Mouse (Mus musculus) embryonic facial prominence, embryonic 14.5 days (tissue): ENCODE measurements around the gene Chrm4. TPM values are rescaled to one million over a fixed set of nuclear protein-coding genes. Genes with fewer than 3 reads are reported as not detected.
A peak's percentile ranks its signal among the peaks of the same experiment; 100 is the strongest.

Source experiments
- ATAC-seq: fragments of 200-750 bp; cut with Nextera tagmentation; 2 replicates; pipeline ENCODE4 v1.8.0; 2017; ENCODE audit warnings: low read depth, moderate number of reproducible peaks, moderate TSS enrichment
- DNase-seq: peaks from one replicate; pipeline ENCODE4 v3.0.0-alpha.2; 2015; ENCODE audit warnings: low spot score
- H3K27ac ChIP-seq: fragments of 300-500 bp; sonication (generic); replicated peaks from 2 replicates; pipeline ENCODE4 v1.5.1; 2014; ENCODE audit warnings: low read depth, mild to moderate bottlenecking, low read length, moderate library complexity
- H3K27me3 ChIP-seq: fragments of 300-500 bp; sonication (generic); replicated peaks from 2 replicates; pipeline ENCODE4 v1.6.1; 2014; ENCODE audit warnings: low read length; ENCODE audit not compliant: control insufficient read depth, insufficient read depth
- H3K36me3 ChIP-seq: fragments of 300-500 bp; sonication (generic); 2 replicates; pipeline ENCODE4 v1.6.1; 2014; ENCODE audit warnings: low read length, mixed read lengths; ENCODE audit not compliant: control insufficient read depth, insufficient read depth
- H3K4me1 ChIP-seq: fragments of 300-500 bp; sonication (generic); 2 replicates; pipeline ENCODE4 v1.6.1; 2014; ENCODE audit warnings: antibody characterized with exemption, low read length; ENCODE audit not compliant: control insufficient read depth, insufficient read depth
- H3K4me2 ChIP-seq: fragments of 300-500 bp; sonication (generic); 2 replicates; pipeline ENCODE4 v1.6.1; 2014; ENCODE audit warnings: low read depth, mild to moderate bottlenecking, low read length, moderate library complexity, mixed read lengths
- H3K4me3 ChIP-seq: fragments of 300-500 bp; sonication (generic); 2 replicates; pipeline ENCODE4 v1.5.1; 2014; ENCODE audit warnings: low read depth, mild to moderate bottlenecking, low read length
- H3K9ac ChIP-seq: fragments of 300-500 bp; sonication (generic); 2 replicates; pipeline ENCODE4 v1.6.1; 2014; ENCODE audit warnings: low read depth, mild to moderate bottlenecking, low read length, moderate library complexity, mixed read lengths
- H3K9me3 ChIP-seq: fragments of 300-500 bp; sonication (generic); 2 replicates; pipeline ENCODE4 v1.6.1; 2016; ENCODE audit warnings: low read length; ENCODE audit not compliant: control insufficient read depth
- WGBS: fragments of 180-500 bp; shearing (Covaris S2); extraction: QIAGEN DNeasy Blood & Tissue Kit; methylation state at CpG from one replicate; pipeline ENCODE4 v1.1.7; 2014; 5-methylcytosine and 5-hydroxymethylcytosine counted together
- microRNA-seq: library from miRNA; unstranded; fragments of <30 nt; microRNA quantifications from one replicate; pipeline ENCODE4, GENCODE M21; 2016; ENCODE audit warnings: borderline number of aligned reads
- polyA plus RNA-seq: library from polyadenylated mRNA; unstranded; fragments of >200 nt; fragmentation: Nextera tagmentation; extraction: Ambion mirVana; gene quantifications from 2 replicates; pipeline ENCODE4 v1.2.1, GENCODE M21; 2014

Chrm4 gene
- polyA plus RNA-seq, 1 experiment from 2014 or later = 0.31 TPM

DNA sequence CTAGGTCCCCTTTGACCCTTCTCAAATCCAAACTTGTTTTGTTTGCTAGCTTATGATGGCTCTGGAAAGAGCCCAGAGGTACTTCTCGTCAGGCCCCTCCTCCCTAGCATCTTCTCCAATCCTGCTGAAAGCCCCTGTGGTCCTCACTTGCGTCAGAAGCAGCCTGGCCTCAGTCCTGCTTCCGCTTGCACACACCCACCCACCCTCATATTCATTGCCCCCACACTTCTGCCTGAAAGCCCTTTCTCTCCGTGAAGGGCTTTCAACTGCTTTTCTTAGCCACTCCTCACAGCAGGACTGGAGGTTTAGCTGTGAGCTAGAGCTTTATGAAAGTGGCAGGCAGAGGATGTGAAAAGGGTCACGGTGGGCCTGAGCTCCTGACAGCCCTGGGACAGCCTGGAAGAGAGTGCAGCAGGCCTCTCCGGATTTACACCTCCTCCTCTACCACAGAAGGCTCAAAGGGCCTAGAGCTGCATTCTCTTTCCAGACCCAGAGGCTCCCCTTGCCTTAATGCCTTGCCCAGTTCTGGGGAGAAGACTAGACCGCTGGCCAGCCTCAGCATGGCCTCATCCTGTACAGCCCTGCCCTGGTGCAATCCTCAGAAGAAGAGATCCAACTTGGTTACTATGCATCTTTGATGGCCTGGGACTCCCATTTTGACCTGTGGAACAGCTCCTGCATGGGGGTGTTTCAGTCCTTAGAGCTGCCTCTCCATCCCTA is 46.5 kb downstream of the Chrm4 start:
- H3K27me3 ChIP-seq = peaks cover 35% of the 10 kb centered on the region
- peaks cover 18% of the 10 kb centered on the region for H3K4me1 ChIP-seq
- WGBS = 40% methylated on average over 7 of the region's 7 CpGs
- H3K27ac ChIP-seq = no peak overlapping the region
- DNase-seq (no peak), ATAC-seq (no peak)
- no peaks in the 10 kb centered on the region for H3K9me3 ChIP-seq
- no peak overlapping the region for H3K4me2 ChIP-seq
- H3K9ac ChIP-seq = no peak overlapping the region
- H3K4me3 ChIP-seq = no peak overlapping the region
- H3K36me3 ChIP-seq = no peaks in the 10 kb centered on the region

GRCm38 (mm10) chr2:91975581-91976541 is 48.8 kb downstream of the Chrm4 start, which contains the start of gene Dgkz:
Dgkz (minus strand) TSS chr2:91975864.
- peak within 1 kb of the TSS; percentile 66 for H3K4me2 ChIP-seq
- peak; percentile 16; the same call in 1 of the 2 replicates for ATAC-seq
- H3K4me3 ChIP-seq = peak within 1 kb of the TSS; percentile 39
- H3K27ac ChIP-seq = no peak within 1 kb of the TSS
- peak within 1 kb of the TSS; percentile 62 for H3K9ac ChIP-seq
- no peaks in the 10 kb centered on the region for H3K36me3 ChIP-seq
- H3K9me3 ChIP-seq = no peaks in the 10 kb centered on the region
- H3K27me3 ChIP-seq = peaks cover 35% of the 10 kb centered on the region
- peaks cover 18% of the 10 kb centered on the region for H3K4me1 ChIP-seq
- WGBS = 2% methylated on average over 44 of the region's 79 CpGs
- DNase-seq = no peak

- Histone ChIP-seq H3K36me3 (0 out of 2 replicates have a peak, but pooled peaks cover 4% of the 10 kb centered on the region), H3K4me3 (no peak overlapping the region), H3K9me3 (no peaks in the 10 kb centered on the region), H3K27ac (no peak overlapping the region), H3K4me1 (peaks cover 8% of the 10 kb centered on the region; the same call in 1 of the 2 replicates), H3K9ac (no peak overlapping the region), H3K27me3 (peaks cover 35% of the 10 kb centered on the region), H3K4me2 (no peak overlapping the region)
- ATAC-seq (no peak), DNase-seq (no peak)
- WGBS = 74% methylated on average over 4 of the region's 4 CpGs
Measured at GRCm38 (mm10) chr2:91977960-91978359, 50.9 kb downstream of the Chrm4 start.

Small RNA genes lying within 50 kb of the gene (microRNA-seq; reads per million reads assigned to microRNA genes)
- gene Mir6999 = not detected

Other genes with a start within 250 kb of the Chrm4 start
- gene Atg13, start 216.7 kb upstream of the Chrm4 start, polyA plus RNA-seq = 27.2 and 31.0 TPM in 2 replicates
- 11.9 and 14.7 TPM in 2 replicates for gene Harbi1, start 216.4 kb upstream of the Chrm4 start, polyA plus RNA-seq
- 15.3 TPM in 2 replicates for gene Ambra1, start 197.1 kb upstream of the Chrm4 start, polyA plus RNA-seq
- gene Mdk, start 5.0 kb downstream of the Chrm4 start, polyA plus RNA-seq = 700 and 828 TPM in 2 replicates
- 0.70 and 0.76 TPM in 2 replicates for gene Gm9821, start 18.5 kb downstream of the Chrm4 start, polyA plus RNA-seq
- 44.9 and 47.4 TPM in 2 replicates for gene Dgkz, start 48.6 kb downstream of the Chrm4 start, polyA plus RNA-seq
- gene Creb3l1, start 97.3 kb downstream of the Chrm4 start, polyA plus RNA-seq = 42.6 and 56.6 TPM in 2 replicates
- 21.0 and 24.8 TPM in 2 replicates for gene Phf21a, start 165.9 kb downstream of the Chrm4 start, polyA plus RNA-seq